Mouse (Mus musculus) neutrophil, adult 5-6 weeks (primary cell): ENCODE data around the gene Riox1. TPM values are rescaled to one million over a fixed set of nuclear protein-coding genes. Genes with fewer than 3 reads are reported as not detected.
A peak's percentile ranks its signal among the peaks of the same experiment; 100 is the strongest.

ENCODE experiments used
- ATAC-seq: fragments of 151-379, 151-347 bp; 2 replicates; pipeline ENCODE4 v1.8.0; 2017; ENCODE audit warnings: mild to moderate bottlenecking, moderate TSS enrichment; ENCODE audit not compliant: insufficient number of reproducible peaks, poor library complexity, low FRiP score, severe bottlenecking; ENCODE audit errors: extremely low read depth
- total RNA-seq: library from RNA; stranded (forward); fragments of 200-1000 nt; gene quantifications from 2 replicates; pipeline ENCODE4 v1.2.3, GENCODE M21; 2017

The Riox1 gene
- total RNA-seq, 1 experiment from 2014 or later: 9.5 TPM

DNA sequence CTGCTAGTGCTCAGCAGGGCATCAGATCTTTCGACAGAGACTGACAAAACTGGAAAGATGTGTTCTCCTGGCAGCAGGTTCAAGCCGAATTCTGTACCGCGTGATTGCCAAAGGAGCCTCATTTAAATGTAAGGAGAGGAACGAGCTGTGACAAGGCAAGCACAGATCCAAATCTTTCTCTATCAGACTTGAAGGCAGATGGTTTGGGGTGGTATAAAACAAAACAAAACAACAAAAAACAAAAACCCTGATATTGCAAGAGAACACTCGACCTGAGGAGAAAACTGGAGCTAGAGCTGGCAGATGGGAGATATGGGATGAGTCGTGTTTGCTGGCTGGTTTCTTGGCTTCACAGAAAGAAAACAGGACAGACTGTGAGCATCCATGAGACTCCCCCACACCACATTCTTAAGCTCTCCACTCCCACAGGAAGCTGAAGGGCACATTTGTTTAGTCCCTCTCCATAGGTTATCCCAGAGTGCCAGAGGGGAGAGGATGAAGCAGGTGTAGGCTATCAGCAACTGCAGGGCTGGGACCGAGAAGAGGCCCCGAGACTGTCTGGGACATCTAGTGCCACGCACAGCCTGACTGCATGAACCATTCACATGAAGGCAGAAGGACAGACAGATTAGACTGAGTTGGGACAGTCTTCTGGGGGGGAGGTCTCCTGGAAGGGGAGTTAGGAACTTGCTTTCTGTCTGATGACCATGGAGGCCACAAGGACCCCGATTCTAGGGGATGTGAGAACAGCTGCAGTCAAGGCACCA, 48.1 kb downstream of the Riox1 start:
- no peak for ATAC-seq

DNA sequence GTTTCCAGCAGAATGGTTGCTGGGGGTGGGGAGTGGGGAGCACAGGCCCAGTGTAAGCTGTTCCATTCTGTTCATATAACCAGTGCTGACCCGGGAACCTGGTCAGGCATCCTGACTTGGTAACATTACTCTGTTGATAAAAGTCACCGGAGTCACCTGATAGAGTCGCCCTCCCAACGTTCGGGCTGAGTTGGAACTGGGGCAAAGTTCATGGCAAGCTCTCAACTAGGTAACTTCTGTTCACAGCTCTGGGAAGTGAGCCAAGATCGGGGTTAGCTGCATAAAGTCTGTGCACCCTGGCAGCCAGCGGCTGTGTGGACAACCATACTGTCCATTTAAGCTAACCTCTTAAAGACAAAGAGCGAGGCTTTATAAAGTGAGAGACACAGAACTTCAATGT, 48.8 kb downstream of the Riox1 start:
- ATAC-seq: 0 out of 2 replicates have a peak, but pooled peaks have one; percentile 16

DNA sequence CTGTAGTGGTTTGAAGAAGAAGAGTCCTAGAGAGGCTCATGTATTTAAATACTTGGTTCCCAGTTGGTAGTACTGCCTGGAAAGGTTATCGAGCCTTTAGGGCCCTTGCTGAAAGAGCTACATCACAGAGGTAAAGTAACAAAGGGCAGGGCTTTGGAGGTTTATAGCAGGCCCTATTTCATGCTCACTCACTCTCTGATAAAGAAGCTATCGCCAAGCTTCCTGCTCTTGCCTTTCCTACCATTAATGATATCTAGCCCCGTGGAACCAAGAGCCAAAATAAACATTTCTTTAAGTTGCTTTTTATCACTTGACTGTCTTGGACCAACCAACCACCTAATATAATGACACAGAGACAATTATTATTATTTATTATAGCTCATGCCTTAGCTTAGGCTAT, 50.0 kb downstream of the Riox1 start:
- no peak for ATAC-seq

Other genes with a start within 250 kb of the Riox1 start
- gene Papln, start 187.0 kb upstream of the Riox1 start, total RNA-seq: 0.37 TPM in 1 of 2 replicates, not detected in the other
- 67.8 and 86.4 TPM in 2 replicates for gene Numb, start 28.7 kb upstream of the Riox1 start, total RNA-seq
- not detected in 2 replicates for gene Heatr4, start 34.2 kb downstream of the Riox1 start, total RNA-seq
- 24.1 and 25.2 TPM in 2 replicates for gene Acot2, start 37.3 kb downstream of the Riox1 start, total RNA-seq
- 12.5 and 13.2 TPM in 2 replicates for gene Acot1, start 58.9 kb downstream of the Riox1 start, total RNA-seq
- gene Acot4, start 87.8 kb downstream of the Riox1 start, total RNA-seq: not detected in 2 replicates
- gene Gm49366, start 88.3 kb downstream of the Riox1 start, total RNA-seq: not detected in 2 replicates
- gene Acot3, start 101.5 kb downstream of the Riox1 start, total RNA-seq: not detected in 2 replicates
- gene Acot5, start 118.7 kb downstream of the Riox1 start, total RNA-seq: not detected in 2 replicates
- gene Acot6, start 150.0 kb downstream of the Riox1 start, total RNA-seq: 0.12 TPM in 1 of 2 replicates, not detected in the other
- gene Dnal1, start 163.8 kb downstream of the Riox1 start, total RNA-seq: 0.12 and 0.25 TPM in 2 replicates
- 6.6 and 8.0 TPM in 2 replicates for gene Pnma1, start 197.9 kb downstream of the Riox1 start, total RNA-seq